Mouse (Mus musculus) neutrophil, adult 5-6 weeks (primary cell): ENCODE results near the gene Casc1. TPM values are rescaled to one million over a fixed set of nuclear protein-coding genes. Genes with fewer than 3 reads are reported as not detected.

Source experiments
- ATAC-seq: fragments of 151-379, 151-347 bp; 2 replicates; pipeline ENCODE4 v1.8.0; 2017; ENCODE audit warnings: mild to moderate bottlenecking, moderate TSS enrichment; ENCODE audit not compliant: insufficient number of reproducible peaks, poor library complexity, low FRiP score, severe bottlenecking; ENCODE audit errors: extremely low read depth
- total RNA-seq: library from RNA; stranded (forward); fragments of 200-1000 nt; gene quantifications from 2 replicates; pipeline ENCODE4 v1.2.3, GENCODE M21; 2017

The Casc1 gene
- total RNA-seq, 1 experiment from 2014 or later: 5.6 TPM

- no peak for ATAC-seq
Measured at GRCm38 (mm10) chr6:145210056-145210680, 637 bp downstream of the Casc1 start.

DNA sequence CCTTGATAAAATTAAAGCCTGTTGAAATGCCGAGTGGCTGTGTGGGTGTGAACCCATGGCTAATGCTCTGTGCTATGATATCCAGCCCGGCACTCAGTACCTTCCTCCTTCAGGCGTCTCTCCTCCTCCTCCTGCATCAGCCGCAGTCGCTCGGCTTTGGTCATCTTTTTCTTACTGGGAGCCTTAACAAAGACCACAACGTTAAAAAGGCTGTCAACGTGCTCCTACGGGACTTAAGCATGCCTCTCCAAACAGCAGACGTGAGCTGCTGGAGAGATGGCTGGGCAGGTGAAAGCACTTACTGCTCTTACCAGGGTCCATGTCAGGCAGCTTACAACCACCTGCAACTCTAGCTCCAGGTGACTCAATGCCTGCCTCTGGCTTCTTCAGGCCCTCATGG lies 5.7 kb downstream of the Casc1 start:
- ATAC-seq: no peak

DNA sequence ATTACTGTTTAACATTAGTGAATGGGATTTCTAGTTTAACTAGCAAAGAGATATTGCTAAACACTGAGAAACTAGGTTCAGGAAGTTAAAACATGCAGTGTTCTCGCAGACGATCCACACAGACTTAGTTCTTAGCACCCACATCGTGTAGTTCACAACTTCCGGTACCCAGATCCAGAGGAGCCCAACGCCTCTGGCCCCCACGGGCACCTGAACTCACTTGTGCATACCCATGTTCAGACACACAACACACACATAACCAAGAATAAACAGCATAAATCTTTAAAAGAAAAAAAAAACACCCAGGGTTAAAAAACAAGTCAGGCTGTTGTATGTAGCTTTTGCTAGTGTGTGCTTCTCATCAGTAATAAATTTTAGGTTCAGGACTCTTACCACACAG lies 6.4 kb downstream of the Casc1 start:
- ATAC-seq: no peak

DNA sequence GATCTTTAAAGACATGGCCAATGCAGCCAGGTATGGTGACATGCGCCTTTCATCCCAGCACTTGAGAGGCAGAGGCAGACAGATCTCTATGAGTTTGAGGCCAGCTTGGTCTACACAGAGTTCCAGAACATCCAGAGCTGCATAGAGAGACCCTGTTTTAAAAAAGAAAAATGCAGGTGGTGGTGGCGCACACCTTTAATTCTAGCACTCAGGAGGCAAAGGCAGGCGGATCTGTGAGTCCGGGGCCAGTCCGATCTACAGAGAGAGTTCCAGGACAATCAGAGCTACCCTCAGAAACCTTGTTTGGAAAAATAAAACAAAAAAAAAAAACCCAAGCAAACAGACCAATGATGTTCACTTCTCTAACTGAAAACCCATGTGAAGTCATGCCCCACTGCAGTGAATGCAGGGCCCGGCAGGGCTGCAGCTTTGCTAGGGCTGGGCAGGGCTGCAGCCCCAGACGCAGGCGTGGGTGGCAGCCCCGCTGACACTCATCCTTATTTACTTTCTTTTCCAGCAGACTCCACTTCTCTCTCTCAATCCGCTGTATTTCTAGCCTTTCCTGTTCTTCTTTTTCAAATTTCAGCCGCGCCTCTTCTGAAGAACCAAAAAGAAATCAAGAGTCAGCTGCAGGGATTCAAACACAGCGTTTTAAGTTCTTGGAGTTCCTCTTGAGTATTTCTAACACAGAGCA lies 8.2 kb downstream of the Casc1 start:
- no peak for ATAC-seq

GRCm38 (mm10) chr6:145197949-145198686 lies 12.7 kb downstream of the Casc1 start:
- no peak for ATAC-seq

- ATAC-seq: peak; percentile 67
Measured at GRCm38 (mm10) chr6:145193446-145193845, 17.4 kb downstream of the Casc1 start.

DNA sequence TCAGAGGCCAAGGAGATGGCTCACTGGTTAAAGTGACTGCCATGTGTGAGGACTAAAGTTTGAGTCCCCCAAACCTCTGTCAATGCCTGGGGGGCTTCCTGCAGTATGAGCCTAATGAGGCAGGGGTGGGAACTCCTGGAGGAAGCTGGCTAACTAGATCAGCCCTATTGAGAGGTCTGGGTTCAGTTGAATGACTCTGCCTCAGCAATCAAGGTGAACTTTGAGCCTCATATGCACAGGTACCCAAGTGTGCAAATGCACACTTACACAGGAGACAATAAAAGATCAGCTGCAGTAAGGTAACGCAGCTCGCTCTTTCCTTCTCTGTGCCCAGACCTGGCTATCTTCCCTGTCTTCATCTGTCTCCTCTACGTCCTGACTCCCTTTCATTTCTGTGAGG lies 17.8 kb downstream of the Casc1 start:
- no peak for ATAC-seq

GRCm38 (mm10) chr6:145187093-145188088 lies 23.4 kb downstream of the Casc1 start:
- peak; percentile 67 for ATAC-seq

- no peak for ATAC-seq
Measured at GRCm38 (mm10) chr6:145186096-145186495, 24.7 kb downstream of the Casc1 start.

DNA sequence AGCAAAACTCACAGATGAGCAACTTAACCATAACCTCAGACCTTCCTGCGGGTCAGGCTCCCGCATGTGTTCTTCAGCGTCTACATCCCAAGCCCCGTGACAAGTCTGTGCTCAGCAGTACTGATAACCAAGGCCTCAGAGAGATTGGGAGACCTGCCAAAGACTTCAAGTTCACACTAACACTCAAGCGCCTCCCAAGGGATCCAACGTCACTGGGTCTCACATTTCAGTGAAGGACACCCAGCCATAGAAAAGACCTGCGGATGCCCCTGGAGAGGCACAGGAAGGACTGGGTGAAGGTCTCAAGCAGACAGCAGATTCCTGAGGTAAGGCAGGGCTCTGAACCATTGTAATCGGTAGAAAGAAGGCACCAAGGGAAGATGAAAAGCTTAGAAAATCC lies 28.8 kb downstream of the Casc1 start:
- ATAC-seq: no peak

GRCm38 (mm10) chr6:145179665-145180064 lies 31.1 kb downstream of the Casc1 start:
- peak; percentile 60 for ATAC-seq

GRCm38 (mm10) chr6:145176474-145176873 lies 34.3 kb downstream of the Casc1 start:
- ATAC-seq: no peak

DNA sequence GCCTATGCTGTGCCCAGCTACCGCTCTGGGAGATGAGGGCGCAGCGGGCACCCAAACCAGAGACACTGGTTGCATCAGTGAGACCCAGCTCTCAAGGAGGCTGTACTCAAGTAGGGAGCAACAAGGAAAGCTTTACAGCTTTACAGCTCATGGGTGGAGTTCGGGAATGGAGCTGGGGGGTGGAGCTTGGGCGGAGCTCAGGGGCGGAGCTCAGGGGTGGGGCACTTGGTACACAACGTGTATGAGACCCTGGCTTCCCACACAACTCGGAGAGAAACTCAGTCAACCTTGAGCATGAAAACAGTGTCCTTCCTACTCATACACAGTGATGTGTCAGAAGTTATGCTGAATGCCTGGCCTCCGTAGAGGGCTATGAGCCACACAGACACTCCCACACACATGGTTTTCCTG lies 35.2 kb downstream of the Casc1 start:
- ATAC-seq: no peak

DNA sequence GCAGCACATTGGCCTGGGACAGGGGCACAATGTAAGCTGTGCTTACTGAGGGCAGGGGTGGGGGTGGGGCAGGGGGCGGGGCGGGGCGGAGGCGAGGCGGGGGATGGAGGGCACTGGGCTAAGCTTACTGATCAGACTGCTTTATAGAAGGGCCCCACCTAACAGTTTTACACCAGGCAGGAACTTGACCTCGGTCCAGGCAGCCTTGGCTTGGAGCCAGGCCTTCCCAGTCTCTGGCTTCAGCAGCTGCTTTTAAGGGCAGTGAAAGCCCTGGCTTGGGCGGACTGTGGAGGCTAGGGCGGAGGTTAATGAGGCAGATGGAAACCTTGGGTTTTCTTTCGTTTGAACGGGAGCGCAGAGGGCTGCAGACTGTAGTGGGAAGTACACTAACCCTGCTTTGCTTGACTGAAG lies 37.0 kb downstream of the Casc1 start:
- no peak for ATAC-seq

- ATAC-seq: no peak
Measured at GRCm38 (mm10) chr6:145171892-145172606, 38.8 kb downstream of the Casc1 start.

DNA sequence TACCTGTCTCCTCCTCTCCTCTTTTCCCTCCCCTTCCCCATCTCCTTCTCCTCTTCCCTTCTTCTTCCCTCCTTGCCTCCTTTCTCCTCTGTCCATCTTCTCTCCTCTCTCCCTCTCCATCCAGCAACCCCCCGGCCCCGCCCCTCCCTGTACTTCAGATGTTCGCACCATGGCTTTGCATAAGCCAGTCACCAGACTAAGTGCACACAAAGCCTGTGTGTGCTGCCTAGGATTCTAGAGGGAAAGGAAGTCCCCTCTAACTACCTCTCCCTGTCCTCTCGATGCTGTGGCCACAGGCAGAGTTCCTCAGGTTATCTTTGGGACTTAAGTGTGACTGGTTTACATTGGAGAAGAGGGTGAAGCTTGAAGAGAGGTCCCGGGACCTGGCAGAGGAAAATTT lies 50.2 kb downstream of the Casc1 start:
- no peak for ATAC-seq

- ATAC-seq: peak; percentile 56; the same call in 1 of the 2 replicates
Measured at GRCm38 (mm10) chr6:145158619-145159018, 52.2 kb downstream of the Casc1 start.

GRCm38 (mm10) chr6:145149054-145149453 lies 61.8 kb downstream of the Casc1 start:
- peak; percentile 66 for ATAC-seq
